In genomic region chr4:125175591-125175990, GRCm38 (mm10) we compare ENCODE assay signal across 10 mouse cellular contexts. TPM values are rescaled to one million over a fixed set of nuclear protein-coding genes. Genes with fewer than 3 reads are reported as not detected.
DNase-seq lines count a peak whose midpoint lies in the region; ATAC-seq and TF ChIP-seq lines count a peak whose summit lies in the region.
"Had no signal": no experiment of that assay in that cellular context is flagged by ENCODE, and none has a peak within 500 bp of the region (broad histone marks: within the 10 kb centered on the region; RNA-seq: fewer than 3 reads in every experiment).

No protein-coding gene starts in this region.

- DNase-seq in kidney, adult 18-20 months: peak; percentile 71
- peak; percentile 27 for DNase-seq in adipocyte (ENCODE audit: low spot score)
- DNase-seq in brain, embryonic 14.5 days (ENCODE audit: low read depth): peak; percentile 56
- peak; percentile 85 for DNase-seq in kidney, postnatal 10 days
- no peak for DNase-seq in spleen, adult 12 weeks (ENCODE audit: low spot score)
- no peak for DNase-seq in spleen, postnatal 10 days (ENCODE audit: low spot score in 2 of 2)

- H3K36me3 ChIP-seq in kidney, embryonic 14.5 days (ENCODE audit: control insufficient read depth, insufficient read depth, low read length): no peaks in the 10 kb centered on the region
- H3K36me3 ChIP-seq: limb, embryonic 13.5 days; midbrain, embryonic 13.5 days had no signal

- no peaks in the 10 kb centered on the region for H3K9me3 ChIP-seq in kidney, embryonic 14.5 days (ENCODE audit: control insufficient read depth, low read length)
- H3K9me3 ChIP-seq: limb, embryonic 13.5 days; midbrain, embryonic 13.5 days had no signal

- WGBS in kidney, embryonic 14.5 days: 64% methylated on average over 2 of the region's 2 CpGs

- ATAC-seq in kidney, embryonic 14.5 days (ENCODE audit: low FRiP score, low TSS enrichment): no peak
- ATAC-seq in monocyte, adult 5-6 weeks (replicated peaks; ENCODE audit: insufficient number of reproducible peaks, low FRiP score, low TSS enrichment, poor library complexity, severe bottlenecking): no peak
- ATAC-seq: midbrain, embryonic 13.5 days had no signal

- H3K27ac ChIP-seq in kidney, embryonic 14.5 days (ENCODE audit: low read depth, low read length): no peak overlapping the region
- H3K27ac ChIP-seq: limb, embryonic 13.5 days; midbrain, embryonic 13.5 days had no signal

- no peak overlapping the region for H3K4me3 ChIP-seq in kidney, embryonic 14.5 days (ENCODE audit: low read length)
- H3K4me3 ChIP-seq: limb, embryonic 13.5 days; midbrain, embryonic 13.5 days had no signal

- no peak for TF ChIP-seq CTCF in brain, embryonic 14.5 days (IDR thresholded peaks at IDR 0.05; ENCODE audit: borderline replicate concordance, extremely low read depth, insufficient read depth, insufficient read length)

- H3K9ac ChIP-seq in kidney, embryonic 14.5 days (ENCODE audit: low read depth, low read length): no peak overlapping the region
- H3K9ac ChIP-seq: limb, embryonic 13.5 days; midbrain, embryonic 13.5 days had no signal

- H3K27me3 ChIP-seq in kidney, embryonic 14.5 days (ENCODE audit: control insufficient read depth, insufficient read depth, low read length): peaks cover 4% of the 10 kb centered on the region; the same call in 1 of the 2 replicates
- H3K27me3 ChIP-seq: limb, embryonic 13.5 days had no signal

- no peaks in the 10 kb centered on the region for H3K4me1 ChIP-seq in kidney, embryonic 14.5 days (ENCODE audit: control insufficient read depth, insufficient read depth, low read length)

- no peak for TF ChIP-seq POLR2A in brain, embryonic 14.5 days (IDR thresholded peaks at IDR 0.05; ENCODE audit: borderline replicate concordance, extremely low read depth, insufficient read depth, insufficient read length, poor library complexity, severe bottlenecking)

- no peak overlapping the region for H3K4me2 ChIP-seq in kidney, embryonic 14.5 days (replicated peaks; ENCODE audit: low read depth, low read length)
- H3K4me2 ChIP-seq: limb, embryonic 13.5 days; midbrain, embryonic 13.5 days had no signal

RNA-seq across cellular contexts. Expression of gene Zc3h12a, which starts 48.0 kb away (rescaled TPM):
- 0.60 and 0.61 TPM in 2 replicates for polyA plus RNA-seq in kidney, embryonic 14.5 days (2014; fragmentation: Nextera tagmentation; extraction: Ambion mirVana)
- 0.57 and 0.85 TPM in 2 replicates for polyA plus RNA-seq in brain, embryonic 14.5 days (2012; rRNA removed)
- 21.4 to 36.0 TPM (median 24.0 TPM) in 3 replicates for total RNA-seq in monocyte, adult 5-6 weeks (2017)

Comparison
In these comparisons a context has a peak if more than half of its experiments do, and no peak if none do; other contexts are left out.
1. DNase-seq: peak in kidney, adult 18-20 months (single experiment), adipocyte (single experiment), brain, embryonic 14.5 days (single experiment) and kidney, postnatal 10 days (single experiment); none in spleen, adult 12 weeks (single experiment) and spleen, postnatal 10 days (0 of 2).